Mouse (Mus musculus) embryonic facial prominence, embryonic 12.5 days (tissue): ENCODE measurements around the gene Adgrb2. TPM values are rescaled to one million over a fixed set of nuclear protein-coding genes. Genes with fewer than 3 reads are reported as not detected.

Source experiments
- ATAC-seq: fragments of 200-750 bp; cut with Nextera tagmentation; 2 replicates; pipeline ENCODE4 v1.8.0; 2017; ENCODE audit not compliant: insufficient number of reproducible peaks, insufficient read depth, low FRiP score, low TSS enrichment
- H3K27ac ChIP-seq: fragments of 300-500 bp; sonication (generic); 2 replicates; pipeline ENCODE4 v1.5.1; 2016; ENCODE audit warnings: mild to moderate bottlenecking
- H3K27me3 ChIP-seq: fragments of 300-500 bp; sonication (generic); 2 replicates; pipeline ENCODE4 v1.6.1; 2016; ENCODE audit warnings: mild to moderate bottlenecking, moderate library complexity
- H3K36me3 ChIP-seq: fragments of 300-500 bp; sonication (generic); 2 replicates; pipeline ENCODE4 v1.6.1; 2016; ENCODE audit warnings: mild to moderate bottlenecking
- H3K4me1 ChIP-seq: fragments of 300-500 bp; sonication (generic); 2 replicates; pipeline ENCODE4 v1.6.1; 2016
- H3K4me2 ChIP-seq: fragments of 300-500 bp; sonication (generic); replicated peaks from 2 replicates; pipeline ENCODE4 v1.6.1; 2016; ENCODE audit warnings: mild to moderate bottlenecking, moderate library complexity
- H3K4me3 ChIP-seq: fragments of 300-500 bp; sonication (generic); 2 replicates; pipeline ENCODE4 v1.5.1; 2016; ENCODE audit warnings: mild to moderate bottlenecking
- H3K9ac ChIP-seq: fragments of 300-500 bp; sonication (generic); 2 replicates; pipeline ENCODE4 v1.6.1; 2016; ENCODE audit warnings: mild to moderate bottlenecking, moderate library complexity
- H3K9me3 ChIP-seq: fragments of 300-500 bp; sonication (generic); 2 replicates; pipeline ENCODE4 v1.6.1; 2016; ENCODE audit warnings: mild to moderate bottlenecking, moderate library complexity
- WGBS: fragments of 180-500 bp; shearing (Covaris S2); methylation state at CpG from one replicate; pipeline ENCODE4 v1.1.7; 2016; 5-methylcytosine and 5-hydroxymethylcytosine counted together
- polyA plus RNA-seq: library from polyadenylated mRNA; unstranded; fragments of >200 nt; fragmentation: Nextera tagmentation; extraction: Ambion mirVana; gene quantifications from 2 replicates; pipeline ENCODE4 v1.2.1, GENCODE M21; 2016

Gene Adgrb2
- polyA plus RNA-seq, 1 experiment from 2014 or later: 7.6 TPM

DNA sequence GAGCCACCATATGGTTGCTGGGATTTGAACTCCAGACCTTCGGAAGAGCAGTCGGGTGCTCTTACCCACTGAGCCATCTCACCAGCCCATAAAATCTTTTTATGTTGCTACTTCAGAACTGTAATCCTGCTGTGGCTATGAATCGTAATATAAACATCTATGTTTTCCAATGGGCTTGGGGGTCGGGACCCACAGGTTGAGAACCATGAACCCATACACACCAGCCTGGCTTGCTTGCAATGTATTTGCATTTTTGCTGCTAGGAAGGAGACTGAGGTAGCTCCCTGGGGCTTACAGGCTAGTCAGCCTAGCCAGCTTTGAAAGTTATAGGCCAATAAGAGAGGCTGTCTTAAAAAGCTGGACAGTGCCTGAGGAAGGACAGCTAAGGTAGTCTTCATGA lies 26.1 kb downstream of the Adgrb2 start:
- Histone ChIP-seq H3K27ac (no peak overlapping the region), H3K9me3 (no peaks in the 10 kb centered on the region), H3K36me3 (0 out of 2 replicates have a peak, but pooled peaks cover 19% of the 10 kb centered on the region), H3K9ac (no peak overlapping the region), H3K27me3 (peaks cover 58% of the 10 kb centered on the region), H3K4me1 (peaks cover 18% of the 10 kb centered on the region), H3K4me2 (no peak overlapping the region), H3K4me3 (no peak overlapping the region)
- WGBS: 80% methylated on average over 4 of the region's 4 CpGs
- no peak for ATAC-seq

GRCm38 (mm10) chr4:130012234-130012633 lies 27.6 kb downstream of the Adgrb2 start:
- Histone ChIP-seq H3K9me3 (no peaks in the 10 kb centered on the region), H3K27me3 (peaks cover 54% of the 10 kb centered on the region), H3K4me2 (no peak overlapping the region), H3K36me3 (0 out of 2 replicates have a peak, but pooled peaks cover 19% of the 10 kb centered on the region), H3K9ac (no peak overlapping the region), H3K4me3 (no peak overlapping the region), H3K27ac (no peak overlapping the region), H3K4me1 (peaks cover 13% of the 10 kb centered on the region)
- 77% methylated on average over 6 of the region's 6 CpGs for WGBS
- no peak for ATAC-seq

DNA sequence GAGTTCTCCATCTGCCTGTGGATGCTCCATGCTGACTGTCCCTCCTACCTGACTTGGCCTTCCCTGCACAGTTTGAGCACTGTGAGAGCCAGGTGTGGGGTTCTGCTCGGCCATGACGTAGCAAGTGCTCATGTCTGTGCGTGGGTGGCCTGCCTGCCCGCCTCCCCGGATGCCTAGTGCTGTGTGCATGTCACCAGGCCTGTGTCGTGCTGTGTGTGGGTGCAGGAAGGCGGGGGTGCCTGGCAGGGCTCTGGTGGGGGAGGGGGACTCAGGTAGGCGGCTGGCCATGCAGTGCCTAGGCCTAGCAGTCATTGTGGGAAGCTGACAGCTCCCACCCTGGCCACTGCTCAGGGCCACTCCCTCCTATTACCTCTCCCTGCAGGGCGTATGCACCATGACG lies 28.4 kb downstream of the Adgrb2 start:
- no peak overlapping the region for H3K4me3 ChIP-seq
- H3K27me3 ChIP-seq: peaks cover 47% of the 10 kb centered on the region
- peaks cover 13% of the 10 kb centered on the region for H3K4me1 ChIP-seq
- no peak overlapping the region for H3K9ac ChIP-seq
- WGBS: 60% methylated on average over 10 of the region's 10 CpGs
- no peak overlapping the region for H3K4me2 ChIP-seq
- H3K27ac ChIP-seq: no peak overlapping the region
- ATAC-seq: no peak
- H3K36me3 ChIP-seq: 0 out of 2 replicates have a peak, but pooled peaks cover 19% of the 10 kb centered on the region
- no peaks in the 10 kb centered on the region for H3K9me3 ChIP-seq

GRCm38 (mm10) chr4:130016010-130016409 lies 31.3 kb downstream of the Adgrb2 start:
- no peak for ATAC-seq
- H3K4me2 ChIP-seq: no peak overlapping the region
- no peak overlapping the region for H3K27ac ChIP-seq
- H3K27me3 ChIP-seq: peaks cover 29% of the 10 kb centered on the region
- 0 out of 2 replicates have a peak, but pooled peaks cover 11% of the 10 kb centered on the region for H3K36me3 ChIP-seq
- WGBS: 69% methylated on average over 4 of the region's 4 CpGs
- H3K4me3 ChIP-seq: no peak overlapping the region
- no peaks in the 10 kb centered on the region for H3K9me3 ChIP-seq
- H3K4me1 ChIP-seq: peaks cover 13% of the 10 kb centered on the region
- H3K9ac ChIP-seq: no peak overlapping the region

DNA sequence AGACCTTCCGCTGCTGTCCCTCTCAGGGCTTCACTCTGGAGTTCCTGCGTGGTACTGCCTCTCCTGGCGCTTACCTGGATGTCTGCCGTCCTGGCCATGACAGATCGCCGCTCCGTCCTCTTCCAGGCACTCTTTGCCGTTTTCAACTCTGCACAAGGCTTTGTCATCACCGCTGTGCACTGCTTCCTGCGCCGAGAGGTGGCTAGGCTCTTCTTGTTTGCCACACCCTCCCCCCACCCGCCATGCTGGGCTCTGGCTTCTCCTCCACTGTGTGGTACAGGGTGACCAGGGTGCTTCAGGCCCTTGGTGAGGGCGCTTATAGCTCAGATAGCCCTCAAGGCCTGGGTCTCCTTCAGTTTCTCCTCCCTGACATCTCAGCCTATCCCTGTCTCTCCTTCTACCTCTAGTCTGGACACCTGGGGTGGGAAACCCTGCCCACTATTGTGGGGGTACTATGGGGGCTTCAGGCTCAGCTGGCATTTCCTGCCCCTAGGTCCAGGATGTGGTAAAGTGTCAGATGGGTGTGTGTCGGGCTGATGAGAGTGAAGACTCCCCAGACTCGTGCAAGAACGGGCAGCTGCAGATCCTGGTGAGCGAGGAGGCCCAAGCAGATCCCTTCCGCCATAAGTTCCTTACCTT lies 32.5 kb downstream of the Adgrb2 start:
- Histone ChIP-seq H3K4me1 (peaks cover 15% of the 10 kb centered on the region), H3K4me3 (no peak overlapping the region), H3K4me2 (no peak overlapping the region), H3K36me3 (0 out of 2 replicates have a peak, but pooled peaks cover 8% of the 10 kb centered on the region), H3K9me3 (no peaks in the 10 kb centered on the region), H3K9ac (no peak overlapping the region), H3K27me3 (peaks cover 29% of the 10 kb centered on the region), H3K27ac (no peak overlapping the region)
- 66% methylated on average over 18 of the region's 18 CpGs for WGBS
- no peak for ATAC-seq

- Histone ChIP-seq H3K4me2 (no peak overlapping the region), H3K36me3 (0 out of 2 replicates have a peak, but pooled peaks cover 5% of the 10 kb centered on the region), H3K27me3 (peaks cover 5% of the 10 kb centered on the region; the same call in 1 of the 2 replicates), H3K4me3 (no peak overlapping the region), H3K4me1 (peaks cover 4% of the 10 kb centered on the region; the same call in 1 of the 2 replicates), H3K27ac (no peak overlapping the region), H3K9me3 (no peaks in the 10 kb centered on the region), H3K9ac (no peak overlapping the region)
- ATAC-seq: no peak
- 89% methylated on average over 8 of the region's 8 CpGs for WGBS
Measured at GRCm38 (mm10) chr4:130022952-130023351, 38.3 kb downstream of the Adgrb2 start.

DNA sequence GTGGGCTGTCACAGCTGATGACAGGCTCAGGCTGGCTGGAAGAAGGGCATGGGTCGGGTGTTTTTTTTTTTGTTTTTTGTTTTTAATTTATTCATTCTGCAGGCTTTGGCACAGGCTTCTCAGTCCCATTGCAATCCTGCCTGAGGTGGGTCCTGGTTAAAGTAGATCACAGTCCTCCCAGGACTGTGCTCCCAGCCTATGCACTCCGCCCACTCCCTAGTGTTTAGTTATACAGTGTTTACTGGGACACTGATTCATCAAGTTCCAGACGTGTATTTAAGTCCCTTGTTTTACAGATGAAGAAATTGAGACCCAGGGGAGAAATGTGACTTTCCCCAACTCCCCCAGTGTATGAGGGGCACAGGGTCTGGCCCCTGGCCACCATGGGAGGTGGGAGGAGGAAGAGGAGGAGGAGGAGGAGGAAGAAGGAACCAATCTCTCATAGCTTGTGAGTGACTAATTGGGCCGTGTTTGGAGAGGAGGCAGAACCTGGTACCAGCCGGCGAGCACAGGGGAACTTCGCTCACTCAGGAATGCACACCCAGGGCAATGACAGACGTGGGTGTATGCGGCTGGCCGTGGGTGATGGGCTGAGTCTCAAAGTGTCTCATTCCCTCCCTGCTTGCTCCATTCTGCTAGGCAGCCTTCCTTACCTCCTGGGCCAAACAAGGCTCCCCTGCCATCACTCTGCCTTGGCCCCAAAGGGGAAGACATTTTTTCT lies 39.0 kb downstream of the Adgrb2 start:
- H3K27me3 ChIP-seq: 0 out of 2 replicates have a peak, but pooled peaks cover 2% of the 10 kb centered on the region
- 74% methylated on average over 10 of the region's 10 CpGs for WGBS
- H3K9ac ChIP-seq: no peak overlapping the region
- H3K4me1 ChIP-seq: peaks cover 4% of the 10 kb centered on the region; the same call in 1 of the 2 replicates
- no peaks in the 10 kb centered on the region for H3K36me3 ChIP-seq
- H3K4me2 ChIP-seq: no peak overlapping the region
- no peak for ATAC-seq
- H3K9me3 ChIP-seq: no peaks in the 10 kb centered on the region
- no peak overlapping the region for H3K4me3 ChIP-seq
- no peak overlapping the region for H3K27ac ChIP-seq

DNA sequence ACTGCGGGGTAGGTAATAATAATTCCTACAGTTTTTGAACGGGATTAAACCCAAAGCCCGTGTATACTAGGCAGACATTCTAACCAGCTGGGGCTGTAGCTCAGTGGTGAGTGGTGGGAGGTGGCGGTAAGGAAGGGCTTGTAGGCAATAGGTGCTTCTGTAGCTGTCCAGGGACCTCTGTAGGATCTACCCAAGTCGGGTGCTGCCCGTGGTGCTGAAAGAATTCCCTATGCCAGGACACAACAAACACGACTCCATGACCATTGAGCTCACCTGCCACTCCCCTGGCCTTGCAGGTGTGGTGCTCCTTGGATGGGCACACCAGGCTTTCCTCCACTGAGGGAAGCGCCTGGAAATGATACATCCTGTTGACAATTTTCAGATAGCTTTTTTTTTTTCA lies 40.9 kb downstream of the Adgrb2 start:
- Histone ChIP-seq H3K27me3 (0 out of 2 replicates have a peak, but pooled peaks cover 2% of the 10 kb centered on the region), H3K9me3 (no peaks in the 10 kb centered on the region), H3K27ac (no peak overlapping the region), H3K36me3 (no peaks in the 10 kb centered on the region), H3K9ac (no peak overlapping the region), H3K4me1 (peaks cover 4% of the 10 kb centered on the region; the same call in 1 of the 2 replicates), H3K4me3 (no peak overlapping the region), H3K4me2 (no peak overlapping the region)
- no peak for ATAC-seq
- WGBS: 43% methylated on average over 8 of the region's 8 CpGs

DNA sequence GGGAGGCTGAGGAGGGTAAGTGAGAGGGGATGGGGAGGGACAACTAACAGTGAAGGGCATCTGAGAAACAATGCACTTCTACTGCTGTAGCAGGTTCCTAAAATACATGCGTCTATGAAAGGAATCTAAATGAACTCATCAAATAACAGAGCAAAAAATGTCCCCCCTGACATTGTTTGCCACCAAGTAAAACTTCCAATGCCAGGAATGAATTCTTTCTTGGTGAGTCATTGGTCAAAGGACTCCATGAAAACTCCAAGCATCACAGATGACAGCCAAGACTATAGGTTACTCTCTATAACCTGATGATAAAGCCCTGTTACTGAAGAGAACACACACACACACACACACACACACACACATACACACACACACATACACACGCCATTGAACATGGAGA lies 46.5 kb downstream of the Adgrb2 start:
- H3K27ac ChIP-seq: no peak overlapping the region
- H3K4me3 ChIP-seq: no peak overlapping the region
- no peaks in the 10 kb centered on the region for H3K36me3 ChIP-seq
- ATAC-seq: no peak
- peaks cover 4% of the 10 kb centered on the region; the same call in 1 of the 2 replicates for H3K4me1 ChIP-seq
- H3K9ac ChIP-seq: no peak overlapping the region
- no peaks in the 10 kb centered on the region for H3K9me3 ChIP-seq
- H3K27me3 ChIP-seq: peaks cover 28% of the 10 kb centered on the region
- whole genome bisulfite sequencing: 81% methylated on average over 2 of the region's 2 CpGs
- no peak overlapping the region for H3K4me2 ChIP-seq

DNA sequence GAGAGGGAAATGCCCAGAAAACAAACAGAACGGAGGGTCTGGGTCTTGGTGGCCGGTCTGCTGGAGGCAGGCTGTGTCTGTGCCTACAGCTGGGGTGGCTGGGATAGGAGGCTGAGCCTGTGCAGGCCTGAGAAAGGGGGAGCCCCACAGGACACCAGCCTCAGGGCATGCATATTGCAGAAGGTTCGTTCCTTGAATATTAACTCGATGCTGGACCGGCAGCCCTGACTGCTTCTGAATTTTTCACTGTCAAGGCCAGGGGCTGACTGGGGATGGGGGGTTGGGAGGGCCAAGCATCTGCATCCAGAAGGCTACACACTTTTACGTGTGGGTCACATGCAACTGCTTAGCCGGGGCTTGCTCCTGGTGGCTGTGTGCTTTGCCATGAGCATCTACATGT lies 48.8 kb downstream of the Adgrb2 start:
- peaks cover 16% of the 10 kb centered on the region; the same call in 1 of the 2 replicates for H3K4me1 ChIP-seq
- H3K27me3 ChIP-seq: peaks cover 26% of the 10 kb centered on the region
- ATAC-seq: no peak
- H3K9ac ChIP-seq: no peak overlapping the region
- H3K36me3 ChIP-seq: no peaks in the 10 kb centered on the region
- no peak overlapping the region for H3K4me2 ChIP-seq
- H3K4me3 ChIP-seq: no peak overlapping the region
- H3K9me3 ChIP-seq: no peaks in the 10 kb centered on the region
- WGBS: 46% methylated on average over 7 of the region's 7 CpGs
- H3K27ac ChIP-seq: no peak overlapping the region

GRCm38 (mm10) chr4:130036112-130036511 lies 51.4 kb downstream of the Adgrb2 start:
- H3K36me3 ChIP-seq: no peaks in the 10 kb centered on the region
- H3K9me3 ChIP-seq: no peaks in the 10 kb centered on the region
- peaks cover 16% of the 10 kb centered on the region; the same call in 1 of the 2 replicates for H3K4me1 ChIP-seq
- ATAC-seq: no peak
- H3K9ac ChIP-seq: no peak overlapping the region
- H3K4me3 ChIP-seq: no peak overlapping the region
- no peak overlapping the region for H3K27ac ChIP-seq
- H3K4me2 ChIP-seq: no peak overlapping the region
- H3K27me3 ChIP-seq: peaks cover 26% of the 10 kb centered on the region
- WGBS: 5% methylated on average over 8 of the region's 8 CpGs
